Mouse (Mus musculus) MEL (cell line): Measurements from ENCODE around the gene Prpf19.

Experiments
- CHD2 ChIP-seq: IDR thresholded peaks from 2 replicates; pipeline ENCODE4 v1.6.1; 2011; ENCODE audit warnings: low read length, improper control_type of control experiment
- CTCF ChIP-seq, 3 experiments: IDR thresholded peaks in 2 of 3; conservative IDR thresholded peaks in 1 of 3; 2 replicates each; pipeline ENCODE4 v1.5.1; 2011 to 2012; ENCODE audit warnings: low read length in 3 of 3, low read depth in 2 of 3, mild to moderate bottlenecking in 2 of 3, improper control_type of control experiment in 1 of 3, inconsistent platforms in 1 of 3, mixed read lengths in 1 of 3, moderate library complexity in 1 of 3; ENCODE audit not compliant: control insufficient read depth in 1 of 3, insufficient read depth in 1 of 3, poor library complexity in 1 of 3, severe bottlenecking in 1 of 3
- GATA1 ChIP-seq: IDR thresholded peaks from 2 replicates; pipeline ENCODE4 v1.6.1; 2011; ENCODE audit warnings: low read depth, low read length, improper control_type of control experiment
- HCFC1 ChIP-seq: IDR thresholded peaks from 2 replicates; pipeline ENCODE4 v1.6.1; 2012; ENCODE audit warnings: low read depth, mild to moderate bottlenecking, inconsistent platforms, low read length, improper control_type of control experiment, moderate library complexity
- MAFK ChIP-seq: IDR thresholded peaks from 2 replicates; pipeline ENCODE4 v1.6.1; 2011; ENCODE audit warnings: low read depth, mild to moderate bottlenecking, low read length, improper control_type of control experiment, borderline replicate concordance
- MXI1 ChIP-seq: IDR thresholded peaks from 2 replicates; pipeline ENCODE4 v1.6.1; 2011; ENCODE audit warnings: mild to moderate bottlenecking, low read depth, low read length, improper control_type of control experiment
- MYC ChIP-seq: IDR thresholded peaks from 2 replicates; pipeline ENCODE4 v1.6.1; 2011; ENCODE audit warnings: low read depth, mild to moderate bottlenecking, low read length, improper control_type of control experiment, moderate library complexity
- POLR2A ChIP-seq, 2 experiments: IDR thresholded peaks; 2 replicates each; pipeline ENCODE4 v1.6.1; 2011 to 2012; ENCODE audit warnings: low read length in 2 of 2, mild to moderate bottlenecking in 2 of 2, control low read depth in 1 of 2, improper control_type of control experiment in 1 of 2, low read depth in 1 of 2, moderate library complexity in 1 of 2; ENCODE audit not compliant: control insufficient read depth in 1 of 2, insufficient read depth in 1 of 2, poor library complexity in 1 of 2
- TBP ChIP-seq: IDR thresholded peaks from 2 replicates; pipeline ENCODE4 v1.8.0; 2011; ENCODE audit warnings: low read depth, low read length, improper control_type of control experiment
- ZC3H11A ChIP-seq: IDR thresholded peaks from 2 replicates; pipeline ENCODE4 v1.6.1; 2012; ENCODE audit warnings: low read depth, mild to moderate bottlenecking, inconsistent platforms, low read length, improper control_type of control experiment
- ZNF384 ChIP-seq: IDR thresholded peaks from 2 replicates; pipeline ENCODE4 v1.6.1; 2012; ENCODE audit warnings: low read depth, mild to moderate bottlenecking, inconsistent platforms, low read length, improper control_type of control experiment

DNA sequence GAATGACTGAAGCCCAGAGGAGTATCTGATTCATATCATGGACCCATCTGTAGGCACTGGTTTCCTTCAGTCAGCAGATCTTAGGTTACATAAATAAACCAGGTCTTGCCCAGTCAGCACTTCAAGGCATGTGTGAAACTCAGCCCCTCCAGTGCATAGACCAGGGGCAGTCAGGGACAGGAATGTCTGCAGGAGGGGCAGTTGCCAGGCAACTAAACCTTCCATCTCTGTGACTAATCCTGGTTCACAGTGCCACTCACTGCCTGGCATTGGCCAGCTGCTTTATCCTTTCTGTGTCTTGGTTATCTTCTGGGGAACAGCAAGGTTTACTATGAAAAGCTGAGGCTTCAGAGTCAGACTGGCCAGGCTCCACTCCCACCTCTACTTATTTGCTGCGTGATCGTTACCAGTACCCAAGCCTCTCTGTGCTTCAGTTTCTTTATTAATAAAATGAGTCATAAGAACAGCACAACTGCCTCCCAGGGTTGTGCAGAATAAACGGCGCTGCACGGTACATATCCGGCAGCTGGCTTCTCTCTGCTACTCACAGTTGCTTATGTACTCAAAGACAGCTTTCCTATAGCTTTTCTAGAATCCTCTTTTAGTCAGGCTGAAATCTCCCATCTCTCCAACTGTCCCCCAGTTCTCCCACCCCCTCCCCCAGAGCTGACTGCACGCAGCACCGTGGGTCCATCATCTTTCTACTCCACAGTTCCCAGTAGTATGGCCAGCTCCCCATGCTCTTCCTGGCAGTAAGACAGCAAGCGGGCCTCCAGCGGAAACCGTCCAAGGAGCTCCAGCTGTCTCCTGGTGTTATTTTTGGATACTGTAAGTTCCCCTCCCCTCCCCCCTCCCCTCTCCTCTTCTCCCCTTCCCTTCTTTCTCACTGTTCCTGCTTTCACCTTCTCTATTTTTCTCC is 57.2 kb downstream of the Prpf19 start:
- TF ChIP-seq MAFK (no peak), POLR2A (IDR thresholded peaks at IDR 0.05; ENCODE audit: control insufficient read depth in 1 of 2, insufficient read depth in 1 of 2, low read depth in 1 of 2, low read length in 2 of 2, poor library complexity in 1 of 2) (no peak), HCFC1 (no peak), CHD2 (no peak), TBP (no peak), ZNF384 (no peak), GATA1 (no peak), ZC3H11A (no peak), CTCF (IDR thresholded peaks at IDR 0.05 in 2 of 3, conservative IDR thresholded peaks at IDR 0.05 in 1 of 3; ENCODE audit: control insufficient read depth in 1 of 3, insufficient read depth in 1 of 3, low read depth in 2 of 3, low read length in 3 of 3, poor library complexity in 1 of 3, severe bottlenecking in 1 of 3) (no peak), MXI1 (no peak), MYC (no peak)
